Mouse (Mus musculus): Measurements from ENCODE around the gene Wfikkn1. TPM values are rescaled to one million over a fixed set of nuclear protein-coding genes. Genes with fewer than 3 reads are reported as not detected.
"Not testable (repeated sequence)": the region's sequence is repeated elsewhere in the genome, so short reads cannot be mapped to it uniquely, and the experiment has no call there.

The Wfikkn1 gene
- total and polyA plus RNA-seq, 2 experiments from 2014 or later = 0.11 TPM; not detected in 1

DNA sequence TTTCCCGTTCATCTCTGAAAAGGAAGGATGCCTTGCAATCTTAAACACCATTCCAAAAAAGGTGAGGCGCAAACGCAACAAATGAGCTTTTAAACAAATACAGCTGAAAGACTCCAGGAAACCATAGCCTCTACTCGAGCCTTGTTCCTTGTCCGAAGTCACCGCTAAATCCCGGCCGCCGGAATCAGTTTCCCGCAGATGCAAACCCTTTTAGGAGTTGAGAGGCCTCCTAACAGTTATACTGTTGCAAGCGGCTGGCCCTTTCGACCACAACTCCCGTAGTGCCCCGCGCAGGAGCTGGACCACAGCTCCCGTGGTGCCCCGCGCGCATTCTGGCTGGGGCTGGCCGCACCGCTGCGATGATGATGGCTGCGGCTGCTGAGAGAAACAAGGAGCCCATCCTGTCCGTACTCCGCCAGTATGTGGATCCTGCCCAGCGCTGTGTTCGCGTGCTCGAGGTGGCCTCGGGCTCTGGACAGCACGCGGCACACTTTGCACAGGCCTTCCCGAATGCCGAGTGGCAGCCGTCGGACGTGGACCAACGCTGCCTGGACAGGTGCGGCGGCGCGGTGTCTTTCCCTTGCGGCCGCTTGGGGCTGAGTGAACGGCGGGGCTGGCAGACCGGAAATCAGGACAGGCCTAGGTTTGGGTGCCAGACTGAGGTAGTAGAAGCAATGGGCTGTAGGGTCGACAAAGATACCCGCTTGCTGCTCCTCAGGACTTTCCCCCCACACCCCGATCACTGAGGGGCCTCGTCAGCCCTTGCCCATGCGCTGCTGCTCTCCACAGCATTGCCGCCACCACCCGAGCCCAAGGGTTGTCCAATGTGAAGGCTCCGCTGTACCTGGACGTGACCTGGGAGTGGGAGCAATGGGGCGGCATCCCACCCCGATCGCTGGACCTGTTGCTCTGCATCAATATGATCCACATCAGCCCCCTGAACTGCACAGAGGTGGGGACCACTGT lies 5.2 kb downstream of the Wfikkn1 start:
- DNase-seq (ENCODE audit: low spot score) = peak; percentile 87
- under 1% methylated on average over 59 of the region's 59 CpGs for WGBS
- Histone ChIP-seq H3K4me3 (ENCODE audit: low read depth, low read length) (peak overlapping the region; percentile 80), H3K4me1 (ENCODE audit: control insufficient read depth, insufficient read depth) (peaks cover 18% of the 10 kb centered on the region; the same call in 1 of the 2 replicates), H3K27ac (ENCODE audit: low read depth) (peak overlapping the region; percentile 94), H3K4me2 (ENCODE audit: low read depth, low read length) (peak overlapping the region; percentile 90), H3K36me3 (replicated peaks; ENCODE audit: control insufficient read depth, insufficient read depth, low read length) (no peaks in the 10 kb centered on the region), H3K27me3 (ENCODE audit: control insufficient read depth, insufficient read depth, low read length) (no peaks in the 10 kb centered on the region), H3K9ac (replicated peaks; ENCODE audit: low read depth, low read length) (peak overlapping the region; percentile 66), H3K9me3 (replicated peaks; ENCODE audit: control insufficient read depth, low read length) (no peaks in the 10 kb centered on the region)
- ATAC-seq (ENCODE audit: insufficient read depth, low read depth) = peak; percentile 93
- no peak; the same call in 1 of the 2 replicates for TF ChIP-seq EP300 (IDR thresholded peaks at IDR 0.05; ENCODE audit: low read depth)
- TF ChIP-seq CTCF (IDR thresholded peaks at IDR 0.05; ENCODE audit: low read depth) = no peak

DNA sequence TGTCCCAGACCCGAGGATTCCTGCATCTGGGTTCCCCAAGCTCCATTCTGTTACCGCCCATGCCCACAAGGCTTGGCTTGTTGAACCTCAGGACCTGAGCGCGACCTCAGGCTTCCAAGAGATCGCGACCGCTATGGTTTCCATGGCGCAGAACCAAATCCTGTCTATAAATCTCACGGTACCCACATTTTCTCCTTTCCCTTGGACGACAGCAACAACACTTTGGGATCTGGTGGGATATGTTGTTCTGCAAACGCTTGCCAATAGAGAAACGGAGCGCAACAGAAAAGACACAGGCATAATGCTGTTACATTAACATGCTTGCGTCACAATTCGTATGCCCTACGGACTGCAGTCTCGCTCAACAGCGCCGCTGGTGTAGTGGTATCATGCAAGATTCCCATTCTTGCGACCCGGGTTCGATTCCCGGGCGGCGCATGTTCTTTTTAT lies 5.9 kb downstream of the Wfikkn1 start, which contains the start of gene Mettl26:
Gene Mettl26, plus strand, starts transcription at position 354 of the 450 bp plus-strand sequence.
- Histone ChIP-seq H3K36me3 (replicated peaks; ENCODE audit: control insufficient read depth, insufficient read depth, low read length) (no peaks in the 10 kb centered on the region), H3K9me3 (replicated peaks; ENCODE audit: control insufficient read depth, low read length) (no peaks in the 10 kb centered on the region), H3K9ac (replicated peaks; ENCODE audit: low read depth, low read length) (peak within 1 kb of the TSS; percentile 66), H3K27me3 (ENCODE audit: control insufficient read depth, insufficient read depth, low read length) (no peaks in the 10 kb centered on the region), H3K4me1 (ENCODE audit: control insufficient read depth, insufficient read depth) (peaks cover 18% of the 10 kb centered on the region; the same call in 1 of the 2 replicates), H3K4me2 (ENCODE audit: low read depth, low read length) (peak within 1 kb of the TSS; percentile 90), H3K27ac (ENCODE audit: low read depth) (peak within 1 kb of the TSS; percentile 94), H3K4me3 (ENCODE audit: low read depth, low read length) (peak within 1 kb of the TSS; percentile 80)
- ATAC-seq (ENCODE audit: insufficient read depth, low read depth) (peak; percentile 76), DNase-seq (ENCODE audit: low spot score) (peak; percentile 48)
- TF ChIP-seq EP300 (IDR thresholded peaks at IDR 0.05; ENCODE audit: low read depth) (no peak), CTCF (IDR thresholded peaks at IDR 0.05; ENCODE audit: low read depth) (peak; percentile 2; the same call in 1 of the 2 replicates)
- WGBS = under 1% methylated on average over 25 of the region's 25 CpGs

DNA sequence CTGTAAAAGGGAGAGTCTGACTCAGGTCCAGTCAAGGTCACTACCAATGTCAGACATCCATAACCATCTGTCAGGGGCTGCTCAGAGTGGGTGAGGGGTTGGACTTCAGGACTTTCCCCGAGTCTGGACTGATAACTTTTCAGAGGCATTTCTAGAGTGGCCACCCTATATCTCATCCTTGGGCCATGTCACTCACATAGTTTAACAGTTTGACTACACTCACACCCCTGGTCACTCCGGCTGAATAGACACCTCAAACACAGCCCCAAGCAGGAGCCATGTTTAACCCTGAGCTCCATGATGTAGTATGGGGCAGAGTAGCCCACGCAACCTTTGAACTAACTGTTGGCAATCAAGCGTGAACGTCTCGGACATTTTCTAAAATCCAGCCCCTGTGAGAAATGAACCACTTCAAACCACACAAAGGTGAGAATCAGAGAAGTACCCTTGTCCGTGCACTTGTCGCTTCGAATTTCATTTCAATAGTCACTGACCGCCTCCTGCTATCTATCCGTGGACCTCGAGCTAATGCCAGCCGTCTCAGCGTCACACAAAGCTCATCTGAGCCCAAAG lies 6.4 kb downstream of the Wfikkn1 start:
- H3K4me3 ChIP-seq (ENCODE audit: low read depth, low read length) = peak overlapping the region; percentile 80
- WGBS = 10% methylated on average over 14 of the region's 14 CpGs
- ATAC-seq (ENCODE audit: insufficient read depth, low read depth) (no peak; the same call in 1 of the 2 replicates), DNase-seq (ENCODE audit: low spot score) (no peak)
- peak overlapping the region; percentile 90 for H3K4me2 ChIP-seq (ENCODE audit: low read depth, low read length)
- no peak for TF ChIP-seq EP300 (IDR thresholded peaks at IDR 0.05; ENCODE audit: low read depth)
- no peak for TF ChIP-seq CTCF (IDR thresholded peaks at IDR 0.05; ENCODE audit: low read depth)
- peak overlapping the region; percentile 94 for H3K27ac ChIP-seq (ENCODE audit: low read depth)
- H3K36me3 ChIP-seq (replicated peaks; ENCODE audit: control insufficient read depth, insufficient read depth, low read length) = no peaks in the 10 kb centered on the region
- H3K9ac ChIP-seq (replicated peaks; ENCODE audit: low read depth, low read length) = peak overlapping the region; percentile 66
- H3K9me3 ChIP-seq (replicated peaks; ENCODE audit: control insufficient read depth, low read length) = no peaks in the 10 kb centered on the region
- no peaks in the 10 kb centered on the region for H3K27me3 ChIP-seq (ENCODE audit: control insufficient read depth, insufficient read depth, low read length)
- H3K4me1 ChIP-seq (ENCODE audit: control insufficient read depth, insufficient read depth) = peaks cover 18% of the 10 kb centered on the region; the same call in 1 of the 2 replicates

DNA sequence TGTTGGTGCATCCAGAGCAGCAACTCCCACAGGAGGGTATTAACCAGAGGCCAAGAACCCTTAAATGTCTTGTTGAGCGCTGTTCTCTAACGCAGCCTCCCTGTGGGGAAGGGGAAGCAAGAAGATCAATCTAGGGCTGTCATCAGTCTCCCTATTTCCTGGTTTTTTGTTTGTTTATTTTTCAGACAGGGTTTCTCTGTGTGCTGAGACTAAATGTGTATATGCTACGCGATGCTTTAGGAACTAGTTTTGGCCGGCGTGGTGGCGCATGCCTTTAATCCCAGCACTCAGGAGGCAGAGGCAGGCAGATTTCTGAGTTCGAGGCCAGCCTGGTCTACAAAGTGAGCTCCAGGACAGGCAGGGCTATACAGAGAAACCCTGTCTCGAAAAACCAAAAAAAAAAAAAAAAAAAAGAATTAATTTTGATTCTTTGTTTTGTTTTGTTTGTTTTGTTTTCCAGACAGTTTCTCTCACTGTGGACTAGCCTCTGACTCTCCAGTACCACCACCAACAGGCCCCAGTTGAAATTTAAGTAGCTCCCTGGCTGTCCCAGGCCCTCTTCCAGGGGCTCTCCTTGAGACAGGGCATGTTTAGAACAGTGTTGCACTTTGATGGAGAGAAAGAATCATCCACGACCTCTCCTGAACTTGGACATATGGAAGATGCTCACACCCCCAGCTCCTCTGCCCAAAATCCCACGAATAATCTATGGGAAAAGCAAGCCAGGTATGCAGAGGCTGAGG lies 7.1 kb downstream of the Wfikkn1 start:
- Histone ChIP-seq H3K27me3 (ENCODE audit: control insufficient read depth, insufficient read depth, low read length) (no peaks in the 10 kb centered on the region), H3K4me3 (ENCODE audit: low read depth, low read length) (no peak overlapping the region), H3K4me2 (ENCODE audit: low read depth, low read length) (no peak overlapping the region), H3K4me1 (ENCODE audit: control insufficient read depth, insufficient read depth) (peaks cover 18% of the 10 kb centered on the region; the same call in 1 of the 2 replicates), H3K9me3 (replicated peaks; ENCODE audit: control insufficient read depth, low read length) (no peaks in the 10 kb centered on the region), H3K36me3 (replicated peaks; ENCODE audit: control insufficient read depth, insufficient read depth, low read length) (no peaks in the 10 kb centered on the region), H3K27ac (ENCODE audit: low read depth) (0 out of 2 replicates have a peak overlapping the region, but pooled peaks have one; percentile 21), H3K9ac (replicated peaks; ENCODE audit: low read depth, low read length) (no peak overlapping the region)
- TF ChIP-seq CTCF (IDR thresholded peaks at IDR 0.05; ENCODE audit: low read depth) (no peak), EP300 (IDR thresholded peaks at IDR 0.05; ENCODE audit: low read depth) (no peak)
- 76% methylated on average over 11 of the region's 11 CpGs for WGBS
- no peak for ATAC-seq (ENCODE audit: insufficient read depth, low read depth)
- DNase-seq (ENCODE audit: low spot score) = no peak

DNA sequence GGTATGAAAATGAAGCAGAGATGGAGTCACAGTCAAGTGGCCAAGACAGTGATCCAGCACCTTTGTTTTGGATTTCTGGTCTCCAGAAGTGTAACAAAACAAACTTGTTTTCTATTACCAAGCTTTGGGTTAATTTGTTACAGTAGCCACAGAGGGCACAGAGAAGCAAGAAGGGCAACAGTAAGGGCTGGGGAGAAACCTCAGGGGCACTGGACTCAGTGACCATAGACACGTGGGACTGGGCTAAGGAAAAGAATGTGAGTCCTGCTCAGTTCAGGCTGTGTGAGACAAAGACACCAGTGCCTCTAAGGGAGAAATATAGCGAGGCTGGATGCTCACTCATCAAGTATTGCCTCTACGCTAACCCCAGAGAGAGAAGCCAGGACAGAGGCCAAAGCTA lies 8.0 kb downstream of the Wfikkn1 start:
- no peaks in the 10 kb centered on the region for H3K9me3 ChIP-seq (replicated peaks; ENCODE audit: control insufficient read depth, low read length)
- no peaks in the 10 kb centered on the region for H3K27me3 ChIP-seq (ENCODE audit: control insufficient read depth, insufficient read depth, low read length)
- H3K4me3 ChIP-seq (ENCODE audit: low read depth, low read length) = no peak overlapping the region
- DNase-seq (ENCODE audit: low spot score) = no peak
- H3K4me2 ChIP-seq (ENCODE audit: low read depth, low read length) = no peak overlapping the region
- H3K9ac ChIP-seq (replicated peaks; ENCODE audit: low read depth, low read length) = no peak overlapping the region
- ATAC-seq (ENCODE audit: insufficient read depth, low read depth) = no peak
- TF ChIP-seq CTCF (IDR thresholded peaks at IDR 0.05; ENCODE audit: low read depth) = no peak
- no peak for TF ChIP-seq EP300 (IDR thresholded peaks at IDR 0.05; ENCODE audit: low read depth)
- H3K36me3 ChIP-seq (replicated peaks; ENCODE audit: control insufficient read depth, insufficient read depth, low read length) = no peaks in the 10 kb centered on the region
- H3K27ac ChIP-seq (ENCODE audit: low read depth) = no peak overlapping the region
- H3K4me1 ChIP-seq (ENCODE audit: control insufficient read depth, insufficient read depth) = peaks cover 18% of the 10 kb centered on the region; the same call in 1 of the 2 replicates
- WGBS = 81% methylated on average over 3 of the region's 3 CpGs

DNA sequence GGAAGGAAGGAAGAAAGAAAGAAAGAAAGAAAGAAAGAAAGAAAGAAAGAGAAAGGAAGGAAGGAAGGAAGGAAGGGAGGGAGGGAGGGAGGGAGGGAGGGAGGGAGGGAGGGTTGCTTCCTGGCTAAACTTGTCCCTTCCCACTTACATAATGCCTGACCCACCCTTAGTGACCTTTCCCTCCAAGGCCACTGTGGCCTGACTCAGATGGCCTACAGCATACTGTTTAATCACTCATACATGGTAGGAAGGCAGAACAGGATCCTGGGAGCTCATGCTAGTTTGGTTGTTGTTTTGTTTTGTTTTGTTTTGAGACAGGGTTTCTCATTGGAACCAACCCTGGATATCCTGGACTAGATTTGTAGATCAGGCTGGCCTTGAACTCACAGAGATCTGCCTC lies 9.1 kb downstream of the Wfikkn1 start:
- DNase-seq (ENCODE audit: low spot score); H3K4me3 ChIP-seq (ENCODE audit: low read depth, low read length); H3K27ac ChIP-seq (ENCODE audit: low read depth); H3K27me3 ChIP-seq (ENCODE audit: control insufficient read depth, insufficient read depth, low read length); ATAC-seq (ENCODE audit: insufficient read depth, low read depth); H3K4me2 ChIP-seq (ENCODE audit: low read depth, low read length); H3K9me3 ChIP-seq (replicated peaks; ENCODE audit: control insufficient read depth, low read length); H3K36me3 ChIP-seq (replicated peaks; ENCODE audit: control insufficient read depth, insufficient read depth, low read length); H3K9ac ChIP-seq (replicated peaks; ENCODE audit: low read depth, low read length): not testable (repeated sequence)
- peaks cover 23% of the 10 kb centered on the region for H3K4me1 ChIP-seq (ENCODE audit: control insufficient read depth, insufficient read depth)
